Mouse (Mus musculus) embryonic fibroblast, embryonic 13.5 days (primary cell): ENCODE data around the gene Junb.

Source experiments
- CTCF ChIP-seq: IDR thresholded peaks from 2 replicates; pipeline ENCODE4 v1.5.1; 2011; ENCODE audit warnings: mild to moderate bottlenecking, control low read depth, low read length, moderate library complexity, borderline replicate concordance; ENCODE audit not compliant: insufficient read depth
- POLR2A ChIP-seq: IDR thresholded peaks from 2 replicates; pipeline ENCODE4 v1.6.1; 2011; ENCODE audit warnings: low read depth, mild to moderate bottlenecking, control low read depth, low read length, moderate library complexity

- TF ChIP-seq CTCF, result no peak
- TF ChIP-seq POLR2A, result no peak
These were observed 34.8 kb downstream of the Junb start for GRCm38 (mm10) chr8:84943699-84944098.
